Mouse (Mus musculus) monocyte, adult 5-6 weeks (primary cell): ENCODE results near the gene Aldh3b3. TPM values are rescaled to one million over a fixed set of nuclear protein-coding genes. Genes with fewer than 3 reads are reported as not detected.
A peak's percentile ranks its signal among the peaks of the same experiment; 100 is the strongest.

ENCODE experiments used
- ATAC-seq: fragments of 153-309, 156-312 bp; replicated peaks from 2 replicates; pipeline ENCODE4 v1.8.0; 2017; ENCODE audit warnings: mild to moderate bottlenecking; ENCODE audit not compliant: low TSS enrichment, insufficient number of reproducible peaks, severe bottlenecking, poor library complexity, low FRiP score
- total RNA-seq: library from RNA; stranded (forward); fragments of 200-1000, 200-491, 200-594 nt; gene quantifications from 3 replicates; pipeline ENCODE4 v1.2.3, GENCODE M21; 2017

Gene Aldh3b3
- total RNA-seq, 1 experiment from 2014 or later: not detected

- ATAC-seq: no peak
Measured at GRCm38 (mm10) chr19:3995505-3995904, 37.1 kb downstream of the Aldh3b3 start.

- no peak for ATAC-seq
Measured at GRCm38 (mm10) chr19:3996106-3996505, 37.7 kb downstream of the Aldh3b3 start.

- no peak for ATAC-seq
Measured at GRCm38 (mm10) chr19:3996747-3997146, 38.3 kb downstream of the Aldh3b3 start.

GRCm38 (mm10) chr19:3997231-3997630 lies 38.8 kb downstream of the Aldh3b3 start:
- ATAC-seq: no peak

GRCm38 (mm10) chr19:3998335-3998734 lies 39.9 kb downstream of the Aldh3b3 start:
- ATAC-seq: no peak

GRCm38 (mm10) chr19:3999121-3999730 lies 40.8 kb downstream of the Aldh3b3 start:
- no peak for ATAC-seq

- peak; percentile 88 for ATAC-seq
Measured at GRCm38 (mm10) chr19:4000119-4000900, 41.9 kb downstream of the Aldh3b3 start, which contains the start of the genes Nudt8 and Gm49405. Gene Nudt8, plus strand, starts transcription at chr19:4000580. Gene Gm49405, plus strand, starts transcription at chr19:4000626.

GRCm38 (mm10) chr19:4000949-4001525 lies 42.6 kb downstream of the Aldh3b3 start:
- no peak for ATAC-seq

- ATAC-seq: no peak
Measured at GRCm38 (mm10) chr19:4001752-4002151, 43.3 kb downstream of the Aldh3b3 start.

GRCm38 (mm10) chr19:4003112-4003511 lies 44.7 kb downstream of the Aldh3b3 start, which contains the start of gene Doc2g:
Gene Doc2g, plus strand, starts transcription at chr19:4003313.
- ATAC-seq: no peak

GRCm38 (mm10) chr19:4003641-4004040 lies 45.2 kb downstream of the Aldh3b3 start:
- ATAC-seq: no peak

- no peak for ATAC-seq
Measured at GRCm38 (mm10) chr19:4004331-4004730, 45.9 kb downstream of the Aldh3b3 start.

GRCm38 (mm10) chr19:4005091-4005490 lies 46.6 kb downstream of the Aldh3b3 start:
- ATAC-seq: no peak

GRCm38 (mm10) chr19:4005971-4006370 lies 47.5 kb downstream of the Aldh3b3 start:
- no peak for ATAC-seq

GRCm38 (mm10) chr19:4011086-4011485 lies 52.6 kb downstream of the Aldh3b3 start:
- no peak for ATAC-seq

- ATAC-seq: peak; percentile 93
Measured at GRCm38 (mm10) chr19:4012432-4013022, 54.1 kb downstream of the Aldh3b3 start, which contains the start of gene Ndufv1. Gene Ndufv1, minus strand, starts transcription at chr19:4012806.

- peak; percentile 8; the same call in 1 of the 2 replicates for ATAC-seq
Measured at GRCm38 (mm10) chr19:4013066-4013465, 54.6 kb downstream of the Aldh3b3 start.

- ATAC-seq: no peak
Measured at GRCm38 (mm10) chr19:4014802-4015201, 56.4 kb downstream of the Aldh3b3 start.

GRCm38 (mm10) chr19:4015635-4016034 lies 57.2 kb downstream of the Aldh3b3 start:
- no peak for ATAC-seq
